Mouse (Mus musculus) adrenal gland, adult (tissue): Measurements from ENCODE around the gene Zfp511.

ENCODE experiments used
- DNase-seq, 2 experiments: peaks; one replicate each; pipeline ENCODE4 v3.0.0; 2022 to 2023; ENCODE audit warnings: low spot score in 1 of 2; ENCODE audit not compliant: inconsistent age in 2 of 2

Gene Zfp511

GRCm38 (mm10) chr7:140036281-140037170, at the start of gene Zfp511, which contains the start of gene Tubgcp2:
Gene Zfp511, plus strand, starts transcription at chr7:140036391.
Gene Tubgcp2, minus strand, starts transcription at chr7:140036669.
- peak; percentile 97 to 100 for DNase-seq

- no peak for DNase-seq
Observed at GRCm38 (mm10) chr7:139988272-139988671, 47.9 kb upstream of the Zfp511 start.

- no peak for DNase-seq
Observed at GRCm38 (mm10) chr7:139990864-139991394, 45.3 kb upstream of the Zfp511 start.

- DNase-seq: peak in 1 of 2 experiments; percentile 63
Observed at GRCm38 (mm10) chr7:139992406-139992805, 43.8 kb upstream of the Zfp511 start, which contains the start of gene Adam8. Gene Adam8, minus strand, starts transcription at chr7:139992562.

GRCm38 (mm10) chr7:139993532-139993931, 42.7 kb upstream of the Zfp511 start:
- peak in 1 of 2 experiments; percentile 22 for DNase-seq

- DNase-seq: no peak
Observed at GRCm38 (mm10) chr7:139994202-139994601, 42.0 kb upstream of the Zfp511 start.

- DNase-seq: peak; percentile 64 to 91
Observed at GRCm38 (mm10) chr7:139994676-139995075, 41.5 kb upstream of the Zfp511 start.

- peak in 1 of 2 experiments; percentile 53 for DNase-seq
Observed at GRCm38 (mm10) chr7:139998691-139999350, 37.4 kb upstream of the Zfp511 start.

- DNase-seq: peak in 1 of 2 experiments; percentile 13
Observed at GRCm38 (mm10) chr7:140001086-140001740, 35.0 kb upstream of the Zfp511 start.

- peak in 1 of 2 experiments; percentile 11 for DNase-seq
Observed at GRCm38 (mm10) chr7:140004666-140005065, 31.5 kb upstream of the Zfp511 start.

- peak in 1 of 2 experiments; percentile 13 for DNase-seq
Observed at GRCm38 (mm10) chr7:140006861-140007611, 29.2 kb upstream of the Zfp511 start.

- DNase-seq: peak in 1 of 2 experiments; percentile 11
Observed at GRCm38 (mm10) chr7:140007781-140008180, 28.4 kb upstream of the Zfp511 start.

- peak in 1 of 2 experiments; percentile 10 for DNase-seq
Observed at GRCm38 (mm10) chr7:140011336-140011735, 24.9 kb upstream of the Zfp511 start.

- no peak for DNase-seq
Observed at GRCm38 (mm10) chr7:140031771-140032170, 4.4 kb upstream of the Zfp511 start.

- no peak for DNase-seq
Observed at GRCm38 (mm10) chr7:140032366-140032765, 3.8 kb upstream of the Zfp511 start.

GRCm38 (mm10) chr7:140033386-140033785, 2.8 kb upstream of the Zfp511 start:
- no peak for DNase-seq

GRCm38 (mm10) chr7:140035456-140035855, 735 bp upstream of the Zfp511 start:
- DNase-seq: no peak

- DNase-seq: no peak
Observed at GRCm38 (mm10) chr7:140037171-140037555, 972 bp downstream of the Zfp511 start.

GRCm38 (mm10) chr7:140042728-140043127, 6.5 kb downstream of the Zfp511 start:
- DNase-seq: no peak

GRCm38 (mm10) chr7:140045546-140045945, 9.4 kb downstream of the Zfp511 start:
- no peak for DNase-seq
